Mouse (Mus musculus) lung, embryonic 14.5 days (tissue): ENCODE data around the gene Fam126a. TPM values are rescaled to one million over a fixed set of nuclear protein-coding genes. Genes with fewer than 3 reads are reported as not detected.

ENCODE experiments used
- ATAC-seq: fragments of 200-750 bp; cut with Nextera tagmentation; 2 replicates; pipeline ENCODE4 v1.8.0; 2017; ENCODE audit warnings: mild to moderate bottlenecking, moderate TSS enrichment, moderate library complexity; ENCODE audit not compliant: insufficient read depth
- DNase-seq: peaks from one replicate; pipeline ENCODE4 v3.0.0-alpha.2; 2015
- H3K27ac ChIP-seq: fragments of 300-500 bp; sonication (generic); 2 replicates; pipeline ENCODE4 v1.5.1; 2014; ENCODE audit warnings: low read depth, mild to moderate bottlenecking, moderate library complexity
- H3K27me3 ChIP-seq: fragments of 300-500 bp; sonication (generic); 2 replicates; pipeline ENCODE4 v1.6.1; 2014; ENCODE audit warnings: low read length, control low read depth; ENCODE audit not compliant: insufficient read depth
- H3K36me3 ChIP-seq: fragments of 300-500 bp; sonication (generic); 2 replicates; pipeline ENCODE4 v1.6.1; 2014; ENCODE audit warnings: control low read depth; ENCODE audit not compliant: insufficient read depth
- H3K4me1 ChIP-seq: fragments of 300-500 bp; sonication (generic); 2 replicates; pipeline ENCODE4 v1.6.1; 2014; ENCODE audit warnings: antibody characterized with exemption, control low read depth; ENCODE audit not compliant: insufficient read depth
- H3K4me2 ChIP-seq: fragments of 300-500 bp; sonication (generic); 2 replicates; pipeline ENCODE4 v1.6.1; 2014; ENCODE audit warnings: mild to moderate bottlenecking
- H3K4me3 ChIP-seq: fragments of 300-500 bp; sonication (generic); 2 replicates; pipeline ENCODE4 v1.5.1; 2014; ENCODE audit warnings: low read depth, low read length
- H3K9ac ChIP-seq: fragments of 300-500 bp; sonication (generic); 2 replicates; pipeline ENCODE4 v1.6.1; 2014
- H3K9me3 ChIP-seq: fragments of 300-500 bp; sonication (generic); 2 replicates; pipeline ENCODE4 v1.6.1; 2016; ENCODE audit warnings: low read depth, low read length, control low read depth
- CTCF ChIP-seq: IDR thresholded peaks from 2 replicates; pipeline ENCODE4 v1.5.1; 2016; ENCODE audit warnings: antibody characterized with exemption, low read depth
- WGBS: fragments of 180-500 bp; shearing (Covaris S2); extraction: QIAGEN DNeasy Blood & Tissue Kit; methylation state at CpG from one replicate; pipeline ENCODE4 v1.1.7; 2014; 5-methylcytosine and 5-hydroxymethylcytosine counted together
- polyA plus RNA-seq: library from polyadenylated mRNA; unstranded; fragments of >200 nt; fragmentation: Nextera tagmentation; extraction: Ambion mirVana; gene quantifications from 2 replicates; pipeline ENCODE4 v1.2.1, GENCODE M21; 2014

The Fam126a gene
- 23.7 and 24.0 TPM in 2 replicates for polyA plus RNA-seq

DNA sequence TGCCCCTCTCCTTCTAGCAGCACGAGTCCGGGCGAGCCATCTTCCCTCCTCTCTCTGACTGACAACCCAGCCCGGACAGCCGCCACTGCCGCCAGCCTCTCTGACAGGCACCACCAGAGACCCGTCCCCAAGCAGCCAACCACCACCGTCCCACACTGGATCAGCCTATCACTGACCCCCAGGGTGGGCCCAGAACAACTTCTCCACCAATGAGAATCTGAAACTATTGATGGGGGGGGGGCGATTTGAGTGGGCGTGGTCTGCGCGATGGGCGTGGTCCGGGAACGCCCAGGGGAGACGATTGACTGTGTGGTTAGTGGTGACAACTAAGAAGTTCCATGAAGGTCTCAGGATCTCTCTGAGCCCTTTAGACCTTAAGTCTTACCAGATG is at the start of gene Fam126a:
Gene Fam126a, minus strand, starts transcription at position 112 of the 391 bp plus-strand sequence.
- Histone ChIP-seq H3K4me2 (peak within 1 kb of the TSS; percentile 90), H3K9ac (peak within 1 kb of the TSS; percentile 83), H3K27me3 (no peaks in the 10 kb centered on the region), H3K27ac (peak within 1 kb of the TSS; percentile 73), H3K4me3 (peak within 1 kb of the TSS; percentile 86), H3K36me3 (no peaks in the 10 kb centered on the region), H3K9me3 (no peaks in the 10 kb centered on the region), H3K4me1 (peaks cover 2% of the 10 kb centered on the region; the same call in 1 of the 2 replicates)
- peak; percentile 95 for DNase-seq
- peak; percentile 100 for ATAC-seq
- 1% methylated on average over 16 of the region's 16 CpGs for WGBS
- TF ChIP-seq CTCF: no peak

- Histone ChIP-seq H3K36me3 (no peaks in the 10 kb centered on the region), H3K9me3 (no peaks in the 10 kb centered on the region), H3K27ac (no peak overlapping the region), H3K4me2 (no peak overlapping the region), H3K9ac (no peak overlapping the region), H3K27me3 (no peaks in the 10 kb centered on the region), H3K4me1 (peaks cover 4% of the 10 kb centered on the region; the same call in 1 of the 2 replicates), H3K4me3 (no peak overlapping the region)
- WGBS: 68% methylated on average over 7 of the region's 7 CpGs
- ATAC-seq (no peak; the same call in 1 of the 2 replicates), DNase-seq (peak; percentile 30)
- peak; percentile 48 for TF ChIP-seq CTCF
These were observed 48.1 kb upstream of the Fam126a start for GRCm38 (mm10) chr5:24078420-24079179.

GRCm38 (mm10) chr5:24077739-24078306 is 47.3 kb upstream of the Fam126a start:
- H3K4me2 ChIP-seq: peak overlapping the region; percentile 57
- TF ChIP-seq CTCF: no peak
- no peak overlapping the region for H3K27ac ChIP-seq
- DNase-seq: no peak
- no peaks in the 10 kb centered on the region for H3K9me3 ChIP-seq
- no peak overlapping the region; the same call in 1 of the 2 replicates for H3K9ac ChIP-seq
- H3K27me3 ChIP-seq: no peaks in the 10 kb centered on the region
- peaks cover 4% of the 10 kb centered on the region; the same call in 1 of the 2 replicates for H3K4me1 ChIP-seq
- 6% methylated on average over 7 of the region's 7 CpGs for WGBS
- no peak for ATAC-seq
- peak overlapping the region; percentile 23; the same call in 1 of the 2 replicates for H3K4me3 ChIP-seq
- H3K36me3 ChIP-seq: no peaks in the 10 kb centered on the region

DNA sequence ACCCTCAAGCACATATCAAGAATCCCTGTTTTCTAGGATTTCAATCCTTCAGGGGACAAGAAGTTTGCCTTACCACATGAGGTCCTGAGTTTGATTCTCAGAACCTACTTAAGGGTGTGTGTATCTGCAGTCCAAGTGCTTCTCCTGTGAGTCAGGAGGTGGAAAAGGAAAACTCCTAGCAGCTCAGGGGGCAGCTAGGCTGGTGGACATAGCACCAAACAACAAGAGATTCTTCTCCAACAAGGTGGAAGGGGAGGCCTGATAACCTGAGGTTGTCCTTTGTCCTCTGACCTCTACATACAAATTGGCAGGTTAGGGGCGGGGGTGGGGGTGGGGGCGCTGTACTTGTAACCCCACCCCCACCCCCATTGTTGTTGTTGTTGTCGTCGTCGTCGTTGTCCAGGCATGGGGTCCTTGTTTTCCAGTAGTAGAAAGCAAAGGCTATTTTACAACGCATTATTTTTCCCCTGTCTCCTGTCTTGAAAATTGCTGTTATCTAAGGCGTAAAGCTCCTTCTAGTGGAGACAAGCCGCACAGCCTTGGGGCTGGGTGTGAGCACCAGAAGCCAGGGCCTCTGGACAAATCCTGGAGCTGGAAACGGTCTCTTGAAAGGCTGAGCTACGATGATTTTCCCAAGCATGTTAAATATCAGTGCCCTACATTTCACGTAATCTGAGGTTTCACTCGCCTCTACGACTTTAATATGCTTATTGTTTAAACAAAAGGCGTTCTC is 46.7 kb upstream of the Fam126a start:
- H3K9ac ChIP-seq: peak overlapping the region; percentile 46
- H3K27me3 ChIP-seq: no peaks in the 10 kb centered on the region
- H3K36me3 ChIP-seq: no peaks in the 10 kb centered on the region
- under 1% methylated on average over 15 of the region's 15 CpGs for WGBS
- H3K4me1 ChIP-seq: peaks cover 4% of the 10 kb centered on the region; the same call in 1 of the 2 replicates
- peak; percentile 74 for TF ChIP-seq CTCF
- peak overlapping the region; percentile 57 for H3K4me2 ChIP-seq
- H3K27ac ChIP-seq: no peak overlapping the region; the same call in 1 of the 2 replicates
- no peaks in the 10 kb centered on the region for H3K9me3 ChIP-seq
- DNase-seq: peak; percentile 92
- peak overlapping the region; percentile 23 for H3K4me3 ChIP-seq
- peak; percentile 90 for ATAC-seq

DNA sequence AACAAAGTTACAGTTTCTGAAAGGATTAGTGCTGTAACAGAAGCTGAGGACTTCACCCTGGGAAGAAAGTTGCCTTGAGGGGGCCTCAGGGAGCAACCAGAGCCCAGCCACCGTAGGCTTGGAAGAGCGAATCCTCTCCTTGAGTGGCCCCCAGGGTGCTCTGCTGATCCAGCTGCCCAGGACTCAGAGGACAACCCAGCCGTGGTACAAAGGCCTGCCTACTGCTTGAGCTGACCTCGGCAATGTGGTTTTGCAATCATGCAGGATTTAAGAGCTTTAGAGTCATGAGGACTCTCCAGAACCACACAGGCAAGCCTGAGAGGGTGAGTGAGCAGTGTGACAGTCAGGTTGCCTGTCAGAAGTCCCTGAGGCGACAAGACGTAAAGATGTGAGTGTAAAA is 41.5 kb upstream of the Fam126a start:
- DNase-seq: no peak
- Histone ChIP-seq H3K4me3 (no peak overlapping the region), H3K27me3 (no peaks in the 10 kb centered on the region), H3K4me2 (no peak overlapping the region), H3K9me3 (no peaks in the 10 kb centered on the region), H3K36me3 (no peaks in the 10 kb centered on the region), H3K4me1 (no peaks in the 10 kb centered on the region), H3K27ac (no peak overlapping the region), H3K9ac (no peak overlapping the region)
- TF ChIP-seq CTCF: no peak
- WGBS: 56% methylated on average over 6 of the region's 6 CpGs
- ATAC-seq: no peak

DNA sequence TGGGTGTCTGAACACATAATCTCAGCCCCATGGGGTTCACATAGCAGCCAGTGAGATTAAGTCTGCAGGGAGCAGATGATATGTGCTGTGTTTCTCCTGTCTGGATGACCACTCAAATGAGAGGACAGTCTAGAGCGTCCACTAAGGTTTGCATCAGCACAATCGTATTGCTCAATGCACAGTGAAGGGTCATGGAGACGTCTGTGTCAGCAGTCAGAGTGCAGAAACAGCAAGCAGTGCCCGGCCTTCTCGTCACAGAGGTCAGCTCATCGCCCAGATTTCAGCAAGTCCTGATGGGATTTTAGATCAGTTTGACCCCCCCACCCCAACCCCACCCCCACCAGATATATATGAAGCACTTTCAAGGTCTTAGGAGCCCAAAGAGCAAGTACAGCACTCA is 38.5 kb upstream of the Fam126a start:
- H3K4me1 ChIP-seq: no peaks in the 10 kb centered on the region
- no peaks in the 10 kb centered on the region for H3K36me3 ChIP-seq
- no peak overlapping the region for H3K4me3 ChIP-seq
- 69% methylated on average over 6 of the region's 6 CpGs for WGBS
- H3K4me2 ChIP-seq: no peak overlapping the region
- H3K27me3 ChIP-seq: no peaks in the 10 kb centered on the region
- ATAC-seq (no peak), DNase-seq (no peak)
- no peak overlapping the region for H3K27ac ChIP-seq
- no peak for TF ChIP-seq CTCF
- H3K9me3 ChIP-seq: no peaks in the 10 kb centered on the region
- no peak overlapping the region for H3K9ac ChIP-seq

DNA sequence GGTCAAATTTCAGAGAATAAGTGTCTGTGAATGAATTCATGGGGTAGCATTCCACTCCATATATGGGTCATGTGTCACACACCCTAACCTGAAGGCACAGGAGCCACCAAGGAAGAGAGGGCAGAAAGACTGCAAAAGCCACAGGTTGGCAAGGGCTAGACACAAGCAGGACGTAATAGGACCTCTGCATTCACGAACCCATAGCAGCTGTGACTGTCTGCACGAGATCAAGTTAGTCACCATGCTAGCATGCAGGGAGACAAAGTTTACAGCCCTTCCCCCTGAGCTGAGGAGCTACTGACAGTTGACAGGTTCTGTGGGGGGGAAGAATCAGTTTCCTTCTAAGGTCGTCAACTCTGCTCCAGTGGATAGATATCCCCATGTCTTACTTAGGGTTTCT is 33.1 kb upstream of the Fam126a start:
- no peak for TF ChIP-seq CTCF
- no peak overlapping the region for H3K9ac ChIP-seq
- no peak overlapping the region for H3K27ac ChIP-seq
- DNase-seq (no peak), ATAC-seq (no peak)
- no peaks in the 10 kb centered on the region for H3K9me3 ChIP-seq
- 65% methylated on average over 4 of the region's 4 CpGs for WGBS
- no peaks in the 10 kb centered on the region for H3K4me1 ChIP-seq
- no peak overlapping the region for H3K4me3 ChIP-seq
- H3K36me3 ChIP-seq: no peaks in the 10 kb centered on the region
- H3K27me3 ChIP-seq: no peaks in the 10 kb centered on the region
- H3K4me2 ChIP-seq: no peak overlapping the region
